Mouse (Mus musculus) stomach, postnatal 0 days (tissue): ENCODE measurements around the gene Uvrag. TPM values are rescaled to one million over a fixed set of nuclear protein-coding genes. Genes with fewer than 3 reads are reported as not detected.

Experiments used
- ATAC-seq: fragments of 200-750 bp; cut with Nextera tagmentation; 2 replicates; pipeline ENCODE4 v1.8.0; 2017; ENCODE audit not compliant: low FRiP score, low TSS enrichment
- DNase-seq: peaks from one replicate; pipeline ENCODE4 v3.0.0-alpha.2; 2016; ENCODE audit warnings: low spot score
- H3K27ac ChIP-seq: fragments of 300-500 bp; sonication (generic); replicated peaks from 2 replicates; pipeline ENCODE4 v1.5.1; 2014; ENCODE audit warnings: mild to moderate bottlenecking, control low read depth
- H3K27me3 ChIP-seq: fragments of 300-500 bp; sonication (generic); 2 replicates; pipeline ENCODE4 v1.6.1; 2014; ENCODE audit warnings: low read length; ENCODE audit not compliant: control insufficient read depth, insufficient read depth
- H3K36me3 ChIP-seq: fragments of 300-500 bp; sonication (generic); 2 replicates; pipeline ENCODE4 v1.6.1; 2014; ENCODE audit warnings: low read length, mixed read lengths; ENCODE audit not compliant: control insufficient read depth, insufficient read depth
- H3K4me1 ChIP-seq: fragments of 300-500 bp; sonication (generic); replicated peaks from 2 replicates; pipeline ENCODE4 v1.6.1; 2014; ENCODE audit warnings: antibody characterized with exemption; ENCODE audit not compliant: control insufficient read depth, insufficient read depth
- H3K4me2 ChIP-seq: fragments of 300-500 bp; sonication (generic); replicated peaks from 2 replicates; pipeline ENCODE4 v1.6.1; 2014; ENCODE audit warnings: low read depth, mild to moderate bottlenecking, control low read depth, moderate library complexity
- H3K4me3 ChIP-seq: fragments of 300-500 bp; sonication (generic); 2 replicates; pipeline ENCODE4 v1.5.1; 2014; ENCODE audit warnings: low read depth, low read length, control low read depth
- H3K9ac ChIP-seq: fragments of 300-500 bp; sonication (generic); 2 replicates; pipeline ENCODE4 v1.6.1; 2014; ENCODE audit warnings: mild to moderate bottlenecking, low read length, control low read depth, mixed read lengths
- H3K9me3 ChIP-seq: fragments of 300-500 bp; sonication (generic); 2 replicates; pipeline ENCODE4 v1.6.1; 2016; ENCODE audit warnings: low read length; ENCODE audit not compliant: control insufficient read depth
- CTCF ChIP-seq: IDR thresholded peaks from 2 replicates; pipeline ENCODE4 v1.5.1; 2016; ENCODE audit warnings: antibody characterized with exemption, low read depth, mild to moderate bottlenecking, moderate library complexity
- EP300 ChIP-seq: optimal IDR thresholded peaks from 2 replicates; pipeline ENCODE3; 2016; ENCODE audit warnings: antibody characterized with exemption
- WGBS: fragments of 180-500 bp; shearing (Covaris S2); extraction: QIAGEN DNeasy Blood & Tissue Kit; methylation state at CpG from one replicate; pipeline ENCODE4 v1.1.7; 2014; 5-methylcytosine and 5-hydroxymethylcytosine counted together
- polyA plus RNA-seq: library from polyadenylated mRNA; unstranded; fragments of >200 nt; fragmentation: Nextera tagmentation; extraction: Ambion mirVana; gene quantifications from 2 replicates; pipeline ENCODE4 v1.2.1, GENCODE M21; 2015

The Uvrag gene
- polyA plus RNA-seq, 1 experiment from 2014 or later = 9.8 TPM

DNA sequence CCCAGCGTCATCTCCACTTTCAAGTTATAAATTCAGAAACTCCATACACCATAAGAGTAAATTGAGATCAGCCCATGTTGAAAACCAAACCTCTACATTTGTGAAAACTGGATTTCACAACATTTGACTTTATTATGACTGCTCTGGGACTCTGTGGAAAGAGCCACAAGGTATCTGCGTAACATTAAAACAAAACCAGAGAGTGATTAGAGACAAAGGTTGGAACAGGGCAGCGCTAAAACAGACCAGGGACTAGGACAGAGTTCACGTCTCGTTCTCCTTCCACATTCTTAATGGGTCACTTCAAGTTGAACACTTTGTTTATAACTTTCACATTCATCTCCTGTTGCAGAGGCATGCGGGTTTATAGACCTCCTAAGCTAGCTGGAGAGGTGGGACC lies 198.2 kb downstream of the Uvrag start:
- peak; percentile 53; the same call in 1 of the 2 replicates for ATAC-seq
- TF ChIP-seq CTCF (no peak), EP300 (no peak)
- Histone ChIP-seq H3K27ac (no peak overlapping the region), H3K4me1 (no peaks in the 10 kb centered on the region), H3K27me3 (no peaks in the 10 kb centered on the region), H3K9ac (no peak overlapping the region), H3K4me2 (peak overlapping the region; percentile 11; the same call in 1 of the 2 replicates), H3K36me3 (no peaks in the 10 kb centered on the region), H3K9me3 (no peaks in the 10 kb centered on the region), H3K4me3 (no peak overlapping the region)
- WGBS = 59% methylated on average over 6 of the region's 6 CpGs
- DNase-seq = no peak

DNA sequence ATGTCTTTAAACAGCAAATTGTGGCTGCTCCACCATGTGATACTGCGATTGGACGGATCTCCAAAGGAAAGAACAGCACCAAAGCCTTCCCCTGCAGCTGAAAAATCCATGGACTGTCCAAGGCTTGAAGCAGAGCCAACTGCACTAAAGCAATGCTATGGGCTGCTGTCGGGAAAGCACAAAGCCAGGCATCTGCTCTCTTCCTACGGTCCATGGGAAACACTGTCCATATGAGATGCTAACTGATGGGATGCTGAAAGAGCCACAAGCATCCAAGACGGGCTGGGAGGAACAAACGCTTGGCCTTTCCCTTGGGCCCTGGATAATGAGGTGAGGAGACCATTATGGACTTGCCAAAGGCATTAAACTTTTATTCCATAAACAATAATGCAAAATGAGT lies 201.7 kb downstream of the Uvrag start:
- no peak overlapping the region for H3K4me2 ChIP-seq
- WGBS = 62% methylated on average over 6 of the region's 6 CpGs
- H3K27ac ChIP-seq = no peak overlapping the region
- no peaks in the 10 kb centered on the region for H3K9me3 ChIP-seq
- no peak for DNase-seq
- no peaks in the 10 kb centered on the region for H3K27me3 ChIP-seq
- no peak for ATAC-seq
- no peak for TF ChIP-seq EP300
- TF ChIP-seq CTCF = no peak
- H3K4me1 ChIP-seq = peaks cover 4% of the 10 kb centered on the region; the same call in 1 of the 2 replicates
- no peak overlapping the region for H3K4me3 ChIP-seq
- H3K9ac ChIP-seq = no peak overlapping the region
- H3K36me3 ChIP-seq = no peaks in the 10 kb centered on the region

DNA sequence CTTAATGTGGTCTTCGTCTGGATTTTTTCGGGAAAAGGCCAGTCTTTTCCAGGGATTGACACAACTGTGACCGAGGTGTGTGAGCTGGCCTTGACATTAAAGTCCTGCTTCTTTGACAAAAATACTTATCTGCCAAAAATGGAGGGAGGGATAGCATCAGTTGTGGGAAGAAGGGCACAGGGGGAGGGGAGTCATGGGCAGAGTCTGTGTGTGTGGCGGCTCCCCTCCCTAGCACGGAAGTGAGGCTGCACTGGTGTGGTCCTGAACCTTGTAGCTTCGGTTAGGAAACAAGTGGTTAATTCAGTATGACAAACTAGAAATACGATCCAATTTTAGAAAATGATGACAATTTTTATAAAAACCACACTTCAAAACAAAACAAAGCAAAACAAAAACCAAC lies 202.3 kb downstream of the Uvrag start:
- H3K27ac ChIP-seq = no peak overlapping the region
- 82% methylated on average over 7 of the region's 7 CpGs for WGBS
- H3K27me3 ChIP-seq = no peaks in the 10 kb centered on the region
- DNase-seq (no peak), ATAC-seq (no peak)
- no peak overlapping the region for H3K4me3 ChIP-seq
- H3K4me2 ChIP-seq = no peak overlapping the region
- H3K9me3 ChIP-seq = no peaks in the 10 kb centered on the region
- no peak for TF ChIP-seq EP300
- TF ChIP-seq CTCF = no peak
- no peak overlapping the region for H3K9ac ChIP-seq
- peaks cover 4% of the 10 kb centered on the region; the same call in 1 of the 2 replicates for H3K4me1 ChIP-seq
- H3K36me3 ChIP-seq = no peaks in the 10 kb centered on the region

DNA sequence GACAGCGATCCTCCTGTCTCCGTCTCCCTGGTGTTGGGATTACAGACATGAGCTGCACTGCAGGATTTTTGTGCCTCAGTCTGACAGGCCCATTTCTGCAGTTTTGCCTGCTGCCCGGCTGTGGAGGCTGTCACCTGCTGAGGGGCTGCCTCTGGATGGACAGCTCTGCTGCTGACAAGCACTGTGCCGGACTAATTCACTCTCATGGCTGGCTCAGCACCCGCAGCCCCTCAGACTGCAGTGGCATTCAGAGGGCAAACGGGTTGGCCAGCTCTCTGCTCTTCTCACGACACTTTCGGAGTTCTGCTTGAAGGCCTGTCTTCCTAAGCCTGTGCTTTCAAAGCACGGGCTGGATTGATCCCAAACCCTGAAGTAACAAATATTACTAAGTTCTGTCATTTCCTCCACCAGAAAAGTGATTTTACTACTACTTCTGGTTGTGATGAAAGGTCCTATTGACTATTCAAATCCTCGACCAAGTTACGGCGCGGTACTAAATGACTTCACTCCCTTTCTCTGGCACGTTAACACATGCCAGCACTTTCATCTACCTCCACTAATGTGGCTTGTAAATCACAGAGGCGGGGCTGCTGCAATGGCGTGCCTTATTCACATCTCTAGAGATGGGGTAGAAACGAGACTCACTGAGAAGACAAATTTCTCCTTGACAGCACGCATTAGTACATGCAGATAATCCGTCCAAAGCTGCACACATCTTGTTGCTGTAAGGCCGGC lies 203.7 kb downstream of the Uvrag start:
- H3K36me3 ChIP-seq = no peaks in the 10 kb centered on the region
- H3K4me1 ChIP-seq = peaks cover 4% of the 10 kb centered on the region; the same call in 1 of the 2 replicates
- H3K27me3 ChIP-seq = no peaks in the 10 kb centered on the region
- H3K27ac ChIP-seq = peak overlapping the region; percentile 78
- no peaks in the 10 kb centered on the region for H3K9me3 ChIP-seq
- no peak overlapping the region for H3K4me3 ChIP-seq
- H3K4me2 ChIP-seq = no peak overlapping the region
- no peak overlapping the region for H3K9ac ChIP-seq
- TF ChIP-seq CTCF (no peak), EP300 (no peak)
- DNase-seq (no peak), ATAC-seq (0 out of 2 replicates have a peak, but pooled peaks have one; percentile 13)
- WGBS = 41% methylated on average over 20 of the region's 20 CpGs

DNA sequence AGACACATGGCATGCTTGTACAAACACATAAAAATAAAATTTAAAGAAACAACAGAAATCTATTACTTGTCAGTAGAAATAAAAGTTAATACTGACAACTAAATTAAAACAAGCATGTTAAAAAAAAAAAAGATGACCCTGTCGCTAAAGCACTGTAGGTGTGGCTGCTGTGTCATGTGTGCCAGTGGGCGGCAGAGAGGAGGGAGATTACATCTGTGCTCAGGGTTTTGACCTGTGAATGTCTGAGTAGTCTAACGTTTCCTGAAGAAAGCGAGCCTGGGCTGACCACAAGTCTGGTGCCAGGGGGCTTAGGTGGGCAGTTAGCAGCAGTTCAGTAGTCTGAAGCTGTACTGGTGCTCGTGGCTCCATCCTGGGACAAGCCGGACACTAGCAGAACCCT lies 205.2 kb downstream of the Uvrag start:
- Histone ChIP-seq H3K4me2 (no peak overlapping the region), H3K9ac (no peak overlapping the region), H3K9me3 (no peaks in the 10 kb centered on the region), H3K4me1 (peaks cover 4% of the 10 kb centered on the region; the same call in 1 of the 2 replicates), H3K4me3 (no peak overlapping the region), H3K27ac (no peak overlapping the region; the same call in 1 of the 2 replicates), H3K36me3 (no peaks in the 10 kb centered on the region), H3K27me3 (no peaks in the 10 kb centered on the region)
- DNase-seq (no peak), ATAC-seq (no peak)
- 76% methylated on average over 6 of the region's 6 CpGs for WGBS
- TF ChIP-seq CTCF = no peak

DNA sequence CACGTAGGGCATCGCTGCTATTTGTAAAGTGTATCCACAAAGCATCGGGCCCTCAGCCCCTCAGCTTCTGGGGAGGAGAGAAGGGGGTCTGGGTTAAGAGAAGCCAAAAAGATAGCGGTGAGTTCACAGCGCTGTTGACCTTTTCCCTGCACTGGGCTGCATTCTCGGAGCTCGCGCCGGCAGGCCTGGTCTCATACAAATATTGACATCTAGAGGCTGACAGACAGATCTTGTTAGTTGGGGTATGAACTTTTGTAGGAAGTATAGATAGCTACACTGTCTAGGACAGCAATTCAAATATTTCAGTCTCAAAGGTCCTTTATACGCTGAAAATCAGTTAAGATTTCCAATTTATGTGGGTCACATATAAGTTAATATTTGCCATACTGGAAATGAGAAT lies 205.7 kb downstream of the Uvrag start:
- Histone ChIP-seq H3K27me3 (no peaks in the 10 kb centered on the region), H3K36me3 (no peaks in the 10 kb centered on the region), H3K9ac (no peak overlapping the region), H3K27ac (no peak overlapping the region), H3K4me3 (no peak overlapping the region), H3K9me3 (no peaks in the 10 kb centered on the region), H3K4me2 (no peak overlapping the region), H3K4me1 (peaks cover 4% of the 10 kb centered on the region; the same call in 1 of the 2 replicates)
- TF ChIP-seq EP300 = no peak
- no peak for TF ChIP-seq CTCF
- 58% methylated on average over 10 of the region's 10 CpGs for WGBS
- peak; percentile 51 for DNase-seq
- peak; percentile 20; the same call in 1 of the 2 replicates for ATAC-seq
